Mouse (Mus musculus): ENCODE measurements around the gene Rplp2. TPM values are rescaled to one million over a fixed set of nuclear protein-coding genes. Genes with fewer than 3 reads are reported as not detected.

Rplp2 gene
- polyA plus RNA-seq, 1 experiment from 2014 or later, result 684 TPM

- Histone ChIP-seq H3K9me3 (ENCODE audit: control insufficient read depth, low read length) (no peaks in the 10 kb centered on the region), H3K27ac (ENCODE audit: low read length) (no peak overlapping the region), H3K9ac (replicated peaks; ENCODE audit: low read depth, low read length) (no peak overlapping the region), H3K4me1 (replicated peaks; ENCODE audit: control insufficient read depth, insufficient read depth, low read length) (peaks cover 7% of the 10 kb centered on the region), H3K36me3 (ENCODE audit: control insufficient read depth, insufficient read depth) (no peaks in the 10 kb centered on the region), H3K4me3 (replicated peaks; ENCODE audit: low read length) (no peak overlapping the region), H3K27me3 (replicated peaks; ENCODE audit: control insufficient read depth, insufficient read depth, low read length) (no peaks in the 10 kb centered on the region), H3K4me2 (ENCODE audit: low read length) (no peak overlapping the region)
- no peak for ATAC-seq
- WGBS, result 76% methylated on average over 6 of the region's 6 CpGs
Observed at GRCm38 (mm10) chr7:141416144-141416841, 30.9 kb upstream of the Rplp2 start.

- Histone ChIP-seq H3K4me3 (replicated peaks; ENCODE audit: low read length) (no peak overlapping the region), H3K36me3 (ENCODE audit: control insufficient read depth, insufficient read depth) (no peaks in the 10 kb centered on the region), H3K4me2 (ENCODE audit: low read length) (no peak overlapping the region), H3K27ac (ENCODE audit: low read length) (no peak overlapping the region), H3K27me3 (replicated peaks; ENCODE audit: control insufficient read depth, insufficient read depth, low read length) (no peaks in the 10 kb centered on the region), H3K4me1 (replicated peaks; ENCODE audit: control insufficient read depth, insufficient read depth, low read length) (peaks cover 4% of the 10 kb centered on the region), H3K9me3 (ENCODE audit: control insufficient read depth, low read length) (no peaks in the 10 kb centered on the region), H3K9ac (replicated peaks; ENCODE audit: low read depth, low read length) (no peak overlapping the region)
- no peak for ATAC-seq
- WGBS, result 74% methylated on average over 8 of the region's 8 CpGs
Observed at GRCm38 (mm10) chr7:141417731-141418681, 29.2 kb upstream of the Rplp2 start.

GRCm38 (mm10) chr7:141418970-141419369 lies 28.2 kb upstream of the Rplp2 start:
- WGBS, result 53% methylated on average over 7 of the region's 7 CpGs
- Histone ChIP-seq H3K27ac (ENCODE audit: low read length) (no peak overlapping the region), H3K4me2 (ENCODE audit: low read length) (no peak overlapping the region), H3K9me3 (ENCODE audit: control insufficient read depth, low read length) (no peaks in the 10 kb centered on the region), H3K4me1 (replicated peaks; ENCODE audit: control insufficient read depth, insufficient read depth, low read length) (no peaks in the 10 kb centered on the region), H3K9ac (replicated peaks; ENCODE audit: low read depth, low read length) (no peak overlapping the region), H3K36me3 (ENCODE audit: control insufficient read depth, insufficient read depth) (no peaks in the 10 kb centered on the region), H3K27me3 (replicated peaks; ENCODE audit: control insufficient read depth, insufficient read depth, low read length) (no peaks in the 10 kb centered on the region), H3K4me3 (replicated peaks; ENCODE audit: low read length) (no peak overlapping the region)
- no peak for ATAC-seq

GRCm38 (mm10) chr7:141420030-141420702 lies 27.0 kb upstream of the Rplp2 start:
- no peak overlapping the region for H3K27ac ChIP-seq (ENCODE audit: low read length)

GRCm38 (mm10) chr7:141423811-141424210 lies 23.4 kb upstream of the Rplp2 start:
- H3K36me3 ChIP-seq (ENCODE audit: control insufficient read depth, insufficient read depth), result 0 out of 2 replicates have a peak, but pooled peaks cover 2% of the 10 kb centered on the region
- H3K4me1 ChIP-seq (replicated peaks; ENCODE audit: control insufficient read depth, insufficient read depth, low read length), result peaks cover 7% of the 10 kb centered on the region
- H3K4me2 ChIP-seq (ENCODE audit: low read length), result no peak overlapping the region
- H3K27me3 ChIP-seq (replicated peaks; ENCODE audit: control insufficient read depth, insufficient read depth, low read length), result no peaks in the 10 kb centered on the region
- WGBS, result 79% methylated on average over 4 of the region's 4 CpGs
- ATAC-seq, result no peak
- no peak overlapping the region for H3K4me3 ChIP-seq (replicated peaks; ENCODE audit: low read length)
- H3K9me3 ChIP-seq (ENCODE audit: control insufficient read depth, low read length), result no peaks in the 10 kb centered on the region
- no peak overlapping the region for H3K9ac ChIP-seq (replicated peaks; ENCODE audit: low read depth, low read length)
- H3K27ac ChIP-seq (ENCODE audit: low read length), result no peak overlapping the region

More at GRCm38 (mm10) chr7:141420030-141420702, 27.0 kb upstream of the Rplp2 start:
- Histone ChIP-seq H3K4me1 (replicated peaks; ENCODE audit: control insufficient read depth, insufficient read depth, low read length) (no peaks in the 10 kb centered on the region), H3K27me3 (replicated peaks; ENCODE audit: control insufficient read depth, insufficient read depth, low read length) (no peaks in the 10 kb centered on the region), H3K4me2 (ENCODE audit: low read length) (no peak overlapping the region), H3K36me3 (ENCODE audit: control insufficient read depth, insufficient read depth) (no peaks in the 10 kb centered on the region), H3K4me3 (replicated peaks; ENCODE audit: low read length) (no peak overlapping the region), H3K9me3 (ENCODE audit: control insufficient read depth, low read length) (no peaks in the 10 kb centered on the region), H3K9ac (replicated peaks; ENCODE audit: low read depth, low read length) (no peak overlapping the region)
- 87% methylated on average over 9 of the region's 9 CpGs for whole genome bisulfite sequencing
- ATAC-seq, result no peak

GRCm38 (mm10) chr7:141426948-141427730 lies 20.0 kb upstream of the Rplp2 start:
- no peaks in the 10 kb centered on the region for H3K9me3 ChIP-seq (ENCODE audit: control insufficient read depth, low read length)
- no peak for ATAC-seq
- WGBS, result 88% methylated on average over 12 of the region's 12 CpGs
- H3K9ac ChIP-seq (replicated peaks; ENCODE audit: low read depth, low read length), result no peak overlapping the region
- H3K27me3 ChIP-seq (replicated peaks; ENCODE audit: control insufficient read depth, insufficient read depth, low read length), result no peaks in the 10 kb centered on the region
- H3K4me2 ChIP-seq (ENCODE audit: low read length), result no peak overlapping the region
- H3K4me1 ChIP-seq (replicated peaks; ENCODE audit: control insufficient read depth, insufficient read depth, low read length), result peaks cover 11% of the 10 kb centered on the region
- H3K27ac ChIP-seq (ENCODE audit: low read length), result no peak overlapping the region
- H3K36me3 ChIP-seq (ENCODE audit: control insufficient read depth, insufficient read depth), result peaks cover 11% of the 10 kb centered on the region
- no peak overlapping the region for H3K4me3 ChIP-seq (replicated peaks; ENCODE audit: low read length)

GRCm38 (mm10) chr7:141428701-141429100 lies 18.5 kb upstream of the Rplp2 start:
- H3K27ac ChIP-seq (ENCODE audit: low read length), result no peak overlapping the region
- H3K4me1 ChIP-seq (replicated peaks; ENCODE audit: control insufficient read depth, insufficient read depth, low read length), result peaks cover 23% of the 10 kb centered on the region
- H3K9me3 ChIP-seq (ENCODE audit: control insufficient read depth, low read length), result no peaks in the 10 kb centered on the region
- H3K9ac ChIP-seq (replicated peaks; ENCODE audit: low read depth, low read length), result peak overlapping the region; percentile 69
- peaks cover 11% of the 10 kb centered on the region for H3K36me3 ChIP-seq (ENCODE audit: control insufficient read depth, insufficient read depth)
- no peaks in the 10 kb centered on the region for H3K27me3 ChIP-seq (replicated peaks; ENCODE audit: control insufficient read depth, insufficient read depth, low read length)
- peak overlapping the region; percentile 84 for H3K4me2 ChIP-seq (ENCODE audit: low read length)
- peak overlapping the region; percentile 58 for H3K4me3 ChIP-seq (replicated peaks; ENCODE audit: low read length)
- WGBS, result 55% methylated on average over 5 of the region's 5 CpGs
- no peak for ATAC-seq

- WGBS, result 2% methylated on average over 19 of the region's 19 CpGs
- peak; percentile 87 for ATAC-seq
- H3K4me1 ChIP-seq (replicated peaks; ENCODE audit: control insufficient read depth, insufficient read depth, low read length), result peaks cover 29% of the 10 kb centered on the region
- H3K4me3 ChIP-seq (replicated peaks; ENCODE audit: low read length), result peak within 1 kb of the TSS; percentile 58
- H3K4me2 ChIP-seq (ENCODE audit: low read length), result peak within 1 kb of the TSS; percentile 84
- H3K36me3 ChIP-seq (ENCODE audit: control insufficient read depth, insufficient read depth), result peaks cover 11% of the 10 kb centered on the region
- H3K27me3 ChIP-seq (replicated peaks; ENCODE audit: control insufficient read depth, insufficient read depth, low read length), result no peaks in the 10 kb centered on the region
- no peaks in the 10 kb centered on the region for H3K9me3 ChIP-seq (ENCODE audit: control insufficient read depth, low read length)
- peak within 1 kb of the TSS; percentile 69 for H3K9ac ChIP-seq (replicated peaks; ENCODE audit: low read depth, low read length)
- peak within 1 kb of the TSS; percentile 60; the same call in 1 of the 2 replicates for H3K27ac ChIP-seq (ENCODE audit: low read length)
Observed at GRCm38 (mm10) chr7:141429310-141429709, 17.9 kb upstream of the Rplp2 start, which contains the start of gene Cend1. Gene Cend1 (minus strand): TSS chr7:141429491.
